Comparison of ENCODE assay signal across 8 mouse cellular contexts in genomic region chr8:110919341-110920031, GRCm38 (mm10). TPM values are rescaled to one million over a fixed set of nuclear protein-coding genes. Genes with fewer than 3 reads are reported as not detected.
DNase-seq lines count a peak whose midpoint lies in the region; ATAC-seq and TF ChIP-seq lines count a peak whose summit lies in the region.

St3gal2 (plus strand) TSS chr8:110919922.

- peak within 1 kb of the TSS; percentile 85 for H3K4me2 ChIP-seq in forebrain, embryonic 15.5 days (replicated peaks)
- peak within 1 kb of the TSS; percentile 91 for H3K4me2 ChIP-seq in liver, postnatal 0 days (ENCODE audit: low read depth, low read length)
- H3K4me2 ChIP-seq in neural tube, embryonic 14.5 days (ENCODE audit: low read depth, low read length), result peak within 1 kb of the TSS; percentile 68

- peak within 1 kb of the TSS; percentile 70 to 96 for H3K4me3 ChIP-seq in ES-E14 (ENCODE audit: insufficient read depth in 1 of 2, low read depth in 1 of 2, low read length in 2 of 2, poor library complexity in 1 of 2, severe bottlenecking in 1 of 2)
- peak within 1 kb of the TSS; percentile 90 for H3K4me3 ChIP-seq in forebrain, embryonic 15.5 days
- H3K4me3 ChIP-seq in liver, postnatal 0 days (ENCODE audit: low read depth, low read length), result peak within 1 kb of the TSS; percentile 75
- H3K4me3 ChIP-seq in neural tube, embryonic 14.5 days (ENCODE audit: low read depth, low read length), result peak within 1 kb of the TSS; percentile 73
- H3K4me3 ChIP-seq in testis, adult 2 months (ENCODE audit: control insufficient read depth, low read depth, low read length), result peak within 1 kb of the TSS; percentile 80

- peak; percentile 99 for ATAC-seq in forebrain, embryonic 15.5 days (replicated peaks)
- ATAC-seq in liver, postnatal 0 days, result peak; percentile 87
- peak; percentile 99 for ATAC-seq in neural tube, embryonic 14.5 days (ENCODE audit: low read depth)

- H3K27me3 ChIP-seq in forebrain, embryonic 15.5 days, result no peaks in the 10 kb centered on the region
- H3K27me3 ChIP-seq in liver, postnatal 0 days (ENCODE audit: insufficient read depth, low read length), result no peaks in the 10 kb centered on the region
- H3K27me3 ChIP-seq in neural tube, embryonic 14.5 days (ENCODE audit: control insufficient read depth, insufficient read depth, low read length), result no peaks in the 10 kb centered on the region
- H3K27me3 ChIP-seq in testis, adult 2 months (ENCODE audit: control insufficient read depth, insufficient read depth, low read length), result no peaks in the 10 kb centered on the region; the same call in 1 of the 2 replicates

- WGBS in forebrain, embryonic 15.5 days, result under 1% methylated on average over 27 of the region's 36 CpGs
- WGBS in liver, postnatal 0 days (ENCODE audit: insufficient replicate concordance), result 1% methylated on average over 23 of the region's 36 CpGs
- WGBS in neural tube, embryonic 14.5 days, result 0% methylated on average over 18 of the region's 36 CpGs

- in situ Hi-C loops in ES-E14 (cut with MboI; ENCODE audit: low sequenced_read_pairs in 2 of 2, unreplicated experiment in 2 of 2), result no loop called here

- intact Hi-C loops in heart, postnatal 14 days (cut with DNase I), result loop anchor here (5.0 kb wide), 1 partner anchor 48 kb away; no protein-coding TSS in a partner anchor

- TF ChIP-seq POLR2A in testis, adult 2 months (IDR thresholded peaks at IDR 0.05; ENCODE audit: control insufficient read depth, low read depth, low read length), result no peak

- no peaks in the 10 kb centered on the region for H3K9me3 ChIP-seq in ES-E14 (ENCODE audit: control insufficient read depth, insufficient read depth, low read depth, low read length)
- H3K9me3 ChIP-seq in forebrain, embryonic 15.5 days, result no peaks in the 10 kb centered on the region
- no peaks in the 10 kb centered on the region for H3K9me3 ChIP-seq in liver, postnatal 0 days (ENCODE audit: low read length)
- no peaks in the 10 kb centered on the region for H3K9me3 ChIP-seq in neural tube, embryonic 14.5 days (ENCODE audit: control insufficient read depth, low read length)

- DNase-seq in ES-E14 (ENCODE audit: low read depth, low spot score), result peak; percentile 89
- peak; percentile 95 for DNase-seq in cerebellum, adult 11-12 months
- DNase-seq in heart, postnatal 14 days, result peak; percentile 82 to 88
- peak; percentile 94 for DNase-seq in layer of hippocampus, adult 11-12 months (ENCODE audit: low spot score)
- DNase-seq in liver, postnatal 0 days, result peak; percentile 86

- H3K36me3 ChIP-seq in ES-E14 (ENCODE audit: control insufficient read depth, insufficient read depth, low read length, poor library complexity, severe bottlenecking), result no peaks in the 10 kb centered on the region
- H3K36me3 ChIP-seq in forebrain, embryonic 15.5 days, result no peaks in the 10 kb centered on the region
- no peaks in the 10 kb centered on the region for H3K36me3 ChIP-seq in liver, postnatal 0 days (replicated peaks; ENCODE audit: insufficient read depth, low read length)
- no peaks in the 10 kb centered on the region for H3K36me3 ChIP-seq in neural tube, embryonic 14.5 days (ENCODE audit: control insufficient read depth, insufficient read depth, low read length)
- H3K36me3 ChIP-seq in testis, adult 2 months (ENCODE audit: control insufficient read depth, insufficient read depth, low read length), result no peaks in the 10 kb centered on the region

- peaks cover 7 to 14% of the 10 kb centered on the region in 2 experiments; a peak in 3 of 4 replicates for H3K4me1 ChIP-seq in ES-E14 (ENCODE audit: control insufficient read depth in 2 of 2, insufficient read depth in 2 of 2, low read length in 2 of 2, poor library complexity in 1 of 2)
- H3K4me1 ChIP-seq in forebrain, embryonic 15.5 days, result peaks cover 24% of the 10 kb centered on the region
- H3K4me1 ChIP-seq in liver, postnatal 0 days (ENCODE audit: insufficient read depth), result peaks cover 28% of the 10 kb centered on the region
- peaks cover 16% of the 10 kb centered on the region for H3K4me1 ChIP-seq in neural tube, embryonic 14.5 days (ENCODE audit: control insufficient read depth, insufficient read depth, low read length)
- H3K4me1 ChIP-seq in testis, adult 2 months (ENCODE audit: control insufficient read depth, insufficient read depth, low read length), result peaks cover 7% of the 10 kb centered on the region

- peak within 1 kb of the TSS; percentile 36; the same call in 1 of the 2 replicates for H3K27ac ChIP-seq in ES-E14 (ENCODE audit: insufficient read depth, low read depth, low read length, poor library complexity, severe bottlenecking)
- peak within 1 kb of the TSS; percentile 85 for H3K27ac ChIP-seq in forebrain, embryonic 15.5 days (replicated peaks)
- peak within 1 kb of the TSS; percentile 77 for H3K27ac ChIP-seq in liver, postnatal 0 days (ENCODE audit: low read depth)
- peak within 1 kb of the TSS; percentile 77 for H3K27ac ChIP-seq in neural tube, embryonic 14.5 days (ENCODE audit: low read depth, low read length)
- peak within 1 kb of the TSS; percentile 30 for H3K27ac ChIP-seq in testis, adult 2 months (ENCODE audit: control insufficient read depth, insufficient read depth, low read depth, low read length)

- TF ChIP-seq CTCF in liver, postnatal 0 days (IDR thresholded peaks at IDR 0.05; ENCODE audit: low read depth), result 0 out of 2 replicates have a peak, but pooled peaks have one; percentile 5
- no peak for TF ChIP-seq CTCF in testis, adult 2 months (IDR thresholded peaks at IDR 0.05; ENCODE audit: control insufficient read depth, insufficient read depth, insufficient replicate concordance, low read depth, low read length)

- H3K9ac ChIP-seq in ES-E14 (ENCODE audit: insufficient read depth, low read depth, low read length, poor library complexity, severe bottlenecking), result peak within 1 kb of the TSS; percentile 86
- H3K9ac ChIP-seq in forebrain, embryonic 15.5 days (replicated peaks), result peak within 1 kb of the TSS; percentile 92
- H3K9ac ChIP-seq in liver, postnatal 0 days (replicated peaks), result peak within 1 kb of the TSS; percentile 87
- peak within 1 kb of the TSS; percentile 90 for H3K9ac ChIP-seq in neural tube, embryonic 14.5 days (replicated peaks; ENCODE audit: low read depth, low read length)

- no peak; the same call in 1 of the 2 replicates for TF ChIP-seq EP300 in liver, postnatal 0 days (IDR thresholded peaks at IDR 0.05; ENCODE audit: low read depth)

TF ChIP-seq in ES-E14, 5 proteins besides CTCF, POLR2A, EP300 and RAD21:
- TF ChIP-seq CHD2 (IDR thresholded peaks at IDR 0.05; ENCODE audit: low read depth, low read length) (peak; percentile 36; the same call in 1 of the 2 replicates), HCFC1 (IDR thresholded peaks at IDR 0.05; ENCODE audit: borderline replicate concordance, insufficient read depth, low read length) (peak; percentile 100), ZC3H11A (IDR thresholded peaks at IDR 0.05; ENCODE audit: borderline replicate concordance, low read depth, low read length) (no peak), ZNF384 (IDR thresholded peaks at IDR 0.05; ENCODE audit: low read depth, low read length) (no peak), MAFK (IDR thresholded peaks at IDR 0.05; ENCODE audit: insufficient read depth, low read depth, low read length) (no peak)

RNA-seq across cellular contexts. Expression of gene St3gal2, which starts in this region (rescaled TPM):
- total RNA-seq in ES-E14 (2012; rRNA removed), result 7.5 and 12.4 TPM in 2 replicates
- polyA plus RNA-seq in forebrain, embryonic 15.5 days (2015; fragmentation: Nextera tagmentation; extraction: Ambion mirVana), result 24.5 and 25.8 TPM in 2 replicates
- total RNA-seq in heart, postnatal 14 days (2021), result 10 to 100 TPM; 32.6 to 33.0 TPM
- 8.1 and 10.1 TPM in 2 replicates for polyA plus RNA-seq in liver, postnatal 0 days (2015; fragmentation: Nextera tagmentation; extraction: Ambion mirVana)
- polyA plus RNA-seq in neural tube, embryonic 14.5 days (2014; fragmentation: Nextera tagmentation; extraction: Ambion mirVana), result 12.7 and 15.0 TPM in 2 replicates
- 3.4 and 4.7 TPM in 2 replicates for polyA plus RNA-seq in testis, adult 2 months (2012; rRNA removed)

Comparison
In these comparisons a context has a peak if more than half of its experiments do, and no peak if none do; other contexts are left out.
1. Peak in every context shown above with its lines: DNase-seq, ATAC-seq, H3K4me3 ChIP-seq and H3K27ac ChIP-seq.
2. H3K27ac ChIP-seq: peak in every context shown above with its lines; median percentile 85 in forebrain, embryonic 15.5 days; 77 in liver, postnatal 0 days; 77 in neural tube, embryonic 14.5 days; 36 in ES-E14; 30 in testis, adult 2 months.